19 mouse cellular contexts compared by ENCODE assay signal in the genomic region with DNA sequence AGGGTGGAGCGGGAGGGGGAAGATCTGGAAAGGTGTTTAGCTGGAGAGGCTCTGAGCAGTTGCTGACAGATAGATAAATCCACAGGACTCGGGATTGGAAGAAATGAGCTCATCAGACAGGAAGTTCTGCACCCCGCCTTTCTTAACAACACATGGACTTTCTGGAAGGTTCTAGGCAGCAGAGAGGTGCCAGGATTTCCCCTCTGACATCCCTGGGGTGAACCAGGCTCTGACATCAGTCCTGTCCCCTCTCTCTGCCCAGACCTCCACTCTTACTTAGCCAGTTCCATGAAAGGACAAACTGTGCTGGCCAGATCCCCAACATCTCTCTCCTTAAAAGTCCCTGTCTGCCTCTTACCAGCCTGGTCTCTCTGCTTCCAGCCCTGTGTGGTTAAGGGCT. TPM values are rescaled to one million over a fixed set of nuclear protein-coding genes. Genes with fewer than 3 reads are reported as not detected.
A peak's percentile ranks its signal among the peaks of the same experiment; 100 is the strongest.
DNase-seq lines count a peak whose midpoint lies in the region; ATAC-seq and TF ChIP-seq lines count a peak whose summit lies in the region.
"Had no signal": no experiment of that assay in that cellular context is flagged by ENCODE, and none has a peak within 500 bp of the region (broad histone marks: within the 10 kb centered on the region; RNA-seq: fewer than 3 reads in every experiment).

No protein-coding gene starts in this region.

- H3K4me3 ChIP-seq in limb, embryonic 14.5 days (replicated peaks; ENCODE audit: low read length) = no peak overlapping the region
- H3K4me3 ChIP-seq in limb, embryonic 10.5 days = no peak overlapping the region
- H3K4me3 ChIP-seq in limb, embryonic 15.5 days = no peak overlapping the region
- H3K4me3 ChIP-seq in liver, postnatal 0 days (ENCODE audit: low read depth, low read length) = no peak overlapping the region
- H3K4me3 ChIP-seq: forebrain, embryonic 15.5 days; hindbrain, embryonic 13.5 days; liver, embryonic 15.5 days; midbrain, embryonic 10.5 days had no signal

- peak; percentile 39 for DNase-seq in gastrocnemius, adult 18-20 months (ENCODE audit: low spot score)
- no peak for DNase-seq in gastrocnemius, postnatal 10 days
- DNase-seq in limb, embryonic 14.5 days (ENCODE audit: low spot score) = no peak
- DNase-seq in limb, embryonic 10.5 days (ENCODE audit: low spot score) = no peak
- DNase-seq in liver, postnatal 0 days = no peak
- DNase-seq in kidney, adult 11 months = no peak
- DNase-seq: adrenal gland, postnatal 25 days; cerebellum, adult 9-10 months; kidney, adult 18-20 months; kidney, postnatal 4 days; liver; thymus, postnatal 36 days had no signal

- H3K9ac ChIP-seq in limb, embryonic 14.5 days (ENCODE audit: low read depth, low read length, severe bottlenecking) = peak overlapping the region; percentile 25; the same call in 1 of the 2 replicates
- no peak overlapping the region for H3K9ac ChIP-seq in limb, embryonic 15.5 days
- no peak overlapping the region for H3K9ac ChIP-seq in liver, postnatal 0 days (replicated peaks)
- H3K9ac ChIP-seq: forebrain, embryonic 15.5 days; hindbrain, embryonic 13.5 days; liver, embryonic 15.5 days had no signal

- TF ChIP-seq CTCF in liver, postnatal 0 days (IDR thresholded peaks at IDR 0.05; ENCODE audit: low read depth) = no peak

- H3K4me2 ChIP-seq in limb, embryonic 14.5 days (replicated peaks; ENCODE audit: low read depth, low read length, severe bottlenecking) = no peak overlapping the region
- H3K4me2 ChIP-seq in limb, embryonic 15.5 days = no peak overlapping the region
- H3K4me2 ChIP-seq in liver, postnatal 0 days (ENCODE audit: low read depth, low read length) = no peak overlapping the region
- H3K4me2 ChIP-seq: forebrain, embryonic 15.5 days; hindbrain, embryonic 13.5 days; liver, embryonic 15.5 days had no signal

- no peaks in the 10 kb centered on the region for H3K4me1 ChIP-seq in limb, embryonic 14.5 days (ENCODE audit: control insufficient read depth, insufficient read depth, low read length)
- peaks cover 16% of the 10 kb centered on the region for H3K4me1 ChIP-seq in limb, embryonic 10.5 days
- H3K4me1 ChIP-seq in limb, embryonic 15.5 days = peaks cover 13% of the 10 kb centered on the region; the same call in 1 of the 2 replicates
- no peaks in the 10 kb centered on the region for H3K4me1 ChIP-seq in liver, postnatal 0 days (ENCODE audit: insufficient read depth)
- H3K4me1 ChIP-seq: liver, embryonic 15.5 days had no signal

- TF ChIP-seq EP300 in liver, postnatal 0 days (IDR thresholded peaks at IDR 0.05; ENCODE audit: low read depth) = no peak

- WGBS in limb, embryonic 14.5 days = 70% methylated on average over 3 of the region's 3 CpGs
- 75% methylated on average over 3 of the region's 3 CpGs for WGBS in limb, embryonic 10.5 days
- 45% methylated on average over 3 of the region's 3 CpGs for WGBS in limb, embryonic 15.5 days
- WGBS in liver, postnatal 0 days (ENCODE audit: insufficient replicate concordance) = 48% methylated on average over 3 of the region's 3 CpGs

- H3K9me3 ChIP-seq in limb, embryonic 14.5 days (ENCODE audit: control insufficient read depth, low read length) = no peaks in the 10 kb centered on the region
- H3K9me3 ChIP-seq in limb, embryonic 10.5 days (replicated peaks) = no peaks in the 10 kb centered on the region
- H3K9me3 ChIP-seq in limb, embryonic 15.5 days = no peaks in the 10 kb centered on the region
- H3K9me3 ChIP-seq in liver, postnatal 0 days (ENCODE audit: low read length) = no peaks in the 10 kb centered on the region
- H3K9me3 ChIP-seq: forebrain, embryonic 15.5 days; hindbrain, embryonic 13.5 days; liver, embryonic 15.5 days; midbrain, embryonic 10.5 days had no signal

- H3K27ac ChIP-seq in limb, embryonic 14.5 days (replicated peaks; ENCODE audit: low read depth, low read length) = no peak overlapping the region
- H3K27ac ChIP-seq in limb, embryonic 10.5 days = no peak overlapping the region
- H3K27ac ChIP-seq in limb, embryonic 15.5 days = peak overlapping the region; percentile 62; the same call in 1 of the 2 replicates
- H3K27ac ChIP-seq in liver, postnatal 0 days (ENCODE audit: low read depth) = no peak overlapping the region
- H3K27ac ChIP-seq: forebrain, embryonic 15.5 days; hindbrain, embryonic 13.5 days; liver, embryonic 15.5 days had no signal

- TF ChIP-seq POLR2A in limb, embryonic 14.5 days (IDR thresholded peaks at IDR 0.05; ENCODE audit: borderline replicate concordance, extremely low read depth, insufficient read depth, insufficient read length) = no peak

- no peaks in the 10 kb centered on the region for H3K27me3 ChIP-seq in limb, embryonic 14.5 days (ENCODE audit: control insufficient read depth, insufficient read depth, low read length)
- 0 out of 2 replicates have a peak, but pooled peaks cover 3% of the 10 kb centered on the region for H3K27me3 ChIP-seq in limb, embryonic 10.5 days (ENCODE audit: low read depth, poor library complexity, severe bottlenecking)
- no peaks in the 10 kb centered on the region for H3K27me3 ChIP-seq in limb, embryonic 15.5 days
- no peaks in the 10 kb centered on the region for H3K27me3 ChIP-seq in liver, postnatal 0 days (ENCODE audit: insufficient read depth, low read length)
- H3K27me3 ChIP-seq: forebrain, embryonic 15.5 days; liver, embryonic 15.5 days had no signal

- ATAC-seq in limb, embryonic 14.5 days (ENCODE audit: low FRiP score, low read depth) = no peak
- no peak for ATAC-seq in limb, embryonic 15.5 days (ENCODE audit: insufficient number of reproducible peaks, low FRiP score, low TSS enrichment, low read depth)
- ATAC-seq in liver, postnatal 0 days = no peak
- ATAC-seq: CD4-positive, CD25-positive, alpha-beta regulatory T cell, adult 4 months; forebrain, embryonic 15.5 days had no signal

- H3K36me3 ChIP-seq in limb, embryonic 14.5 days (ENCODE audit: control insufficient read depth, insufficient read depth, low read length) = no peaks in the 10 kb centered on the region
- no peaks in the 10 kb centered on the region for H3K36me3 ChIP-seq in limb, embryonic 10.5 days
- H3K36me3 ChIP-seq in limb, embryonic 15.5 days = no peaks in the 10 kb centered on the region
- no peaks in the 10 kb centered on the region for H3K36me3 ChIP-seq in liver, postnatal 0 days (replicated peaks; ENCODE audit: insufficient read depth, low read length)
- H3K36me3 ChIP-seq: forebrain, embryonic 15.5 days; hindbrain, embryonic 13.5 days; liver, embryonic 15.5 days; midbrain, embryonic 10.5 days had no signal

RNA-seq across cellular contexts. Expression of gene Trim29, which starts 14.8 kb away (rescaled TPM):
- not detected for total RNA-seq in gastrocnemius, adult 18-20 months (2021)
- under 1 TPM; 0.12 to 0.16 TPM for total RNA-seq in gastrocnemius, postnatal 10 days (2021)
- polyA plus RNA-seq in limb, embryonic 14.5 days (2012; rRNA removed) = 41.5 and 49.4 TPM in 2 replicates
- polyA plus RNA-seq in limb, embryonic 14.5 days (2014; fragmentation: Nextera tagmentation; extraction: Ambion mirVana) = 68.8 and 77.6 TPM in 2 replicates
- polyA plus RNA-seq in limb, embryonic 10.5 days (2016; fragmentation: Nextera tagmentation; extraction: Ambion mirVana) = 5.8 and 5.9 TPM in 2 replicates
- polyA plus RNA-seq in limb, embryonic 15.5 days (2015; fragmentation: Nextera tagmentation; extraction: Ambion mirVana) = 177 and 186 TPM in 2 replicates
- 0.04 TPM in 1 of 2 replicates, not detected in the other for polyA plus RNA-seq in liver, postnatal 0 days (2015; fragmentation: Nextera tagmentation; extraction: Ambion mirVana)
- polyA plus RNA-seq: CD4-positive, CD25-positive, alpha-beta regulatory T cell, adult 4 months; forebrain, embryonic 15.5 days; hindbrain, embryonic 13.5 days; neural tube, embryonic 14.5 days had no signal
